Mouse (Mus musculus) brown adipose tissue, adult 24 weeks (tissue): ENCODE data around the gene Nat10. TPM values are rescaled to one million over a fixed set of nuclear protein-coding genes. Genes with fewer than 3 reads are reported as not detected.

Experiments used
- H3K27ac ChIP-seq: fragments of 200-500 bp; replicated peaks from 2 replicates; pipeline ENCODE4 v1.5.1; 2012; ENCODE audit warnings: low read depth, mild to moderate bottlenecking, low read length
- H3K4me1 ChIP-seq: fragments of 200-500 bp; 2 replicates; pipeline ENCODE4 v1.6.1; 2012; ENCODE audit warnings: low read length, mixed read lengths; ENCODE audit not compliant: control insufficient read depth, insufficient read depth, insufficient read length
- H3K4me3 ChIP-seq: fragments of 200-500 bp; 2 replicates; pipeline ENCODE4 v1.5.1; 2012; ENCODE audit warnings: low read depth, mild to moderate bottlenecking, low read length, moderate library complexity; ENCODE audit not compliant: insufficient read depth
- polyA plus RNA-seq: library from polyadenylated mRNA; stranded (reverse); fragments of >200 nt; gene quantifications from 2 replicates; pipeline ENCODE4 v1.2.4, GENCODE M21; 2012; ENCODE audit not compliant: missing spikeins, insufficient read depth, insufficient read length

The Nat10 gene
- polyA plus RNA-seq, 1 experiment = 6.9 TPM

DNA sequence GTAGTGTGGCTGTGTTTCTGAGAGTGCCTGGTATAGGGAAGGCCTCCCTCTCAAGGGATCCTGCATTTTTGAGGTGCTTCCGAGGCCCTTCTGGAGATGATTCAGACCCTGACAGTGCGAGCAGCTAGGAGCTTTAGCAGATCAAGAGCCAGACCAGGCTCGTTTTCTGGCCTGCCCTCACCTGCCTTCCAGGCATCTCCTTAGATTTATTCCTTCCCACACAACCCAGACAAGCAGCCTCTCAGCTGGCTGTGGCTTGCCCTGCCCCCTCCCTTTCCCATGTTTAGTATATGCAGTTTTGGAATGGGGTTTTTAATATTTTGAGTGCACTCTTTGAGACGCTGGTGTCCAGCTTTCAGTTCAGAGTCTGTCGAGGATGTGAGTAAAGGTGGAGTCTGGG, 70.2 kb downstream of the Nat10 start:
- no peak overlapping the region for H3K27ac ChIP-seq
- no peak overlapping the region for H3K4me3 ChIP-seq
- no peaks in the 10 kb centered on the region for H3K4me1 ChIP-seq

DNA sequence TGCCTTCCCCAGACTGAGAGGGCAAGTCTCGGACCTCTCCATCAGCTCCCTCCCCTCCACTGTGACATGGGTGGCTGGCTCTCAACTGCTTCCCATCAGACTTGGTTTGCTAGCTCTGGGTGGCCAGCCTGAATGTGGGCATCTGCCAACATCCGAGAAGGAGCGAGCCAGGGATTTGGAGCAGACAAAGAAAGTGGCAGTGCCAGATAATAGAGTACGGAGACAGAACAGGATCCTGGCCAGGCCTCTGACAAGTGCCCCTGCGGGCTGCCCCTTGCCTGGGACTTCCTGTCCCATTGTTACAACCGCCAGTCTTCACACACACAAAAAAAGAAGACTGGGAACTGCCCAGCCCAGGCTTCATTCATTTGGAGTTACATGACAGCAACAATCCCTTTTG, 70.6 kb downstream of the Nat10 start:
- Histone ChIP-seq H3K4me3 (no peak overlapping the region), H3K27ac (no peak overlapping the region), H3K4me1 (no peaks in the 10 kb centered on the region)

DNA sequence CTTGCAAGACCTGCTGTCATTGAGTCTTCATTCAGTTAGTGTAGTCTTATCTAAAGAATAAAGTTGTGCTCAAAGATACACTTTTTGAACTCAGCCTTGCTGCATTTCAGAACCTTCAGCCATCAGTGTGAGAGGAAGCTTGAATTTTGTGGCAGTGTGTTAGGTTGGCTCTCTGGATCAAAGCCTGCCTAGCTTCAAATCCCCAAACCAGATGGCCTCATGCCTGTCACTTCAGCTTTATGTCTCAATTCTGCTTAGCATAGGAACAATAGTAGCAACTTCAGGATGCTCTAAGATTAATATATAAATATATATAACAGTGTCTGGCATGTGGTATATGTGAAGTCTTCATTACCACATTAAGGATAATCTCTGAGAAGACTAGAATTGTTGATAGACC, 73.2 kb downstream of the Nat10 start:
- Histone ChIP-seq H3K4me1 (peaks cover 3% of the 10 kb centered on the region; the same call in 1 of the 2 replicates), H3K27ac (no peak overlapping the region), H3K4me3 (no peak overlapping the region)

DNA sequence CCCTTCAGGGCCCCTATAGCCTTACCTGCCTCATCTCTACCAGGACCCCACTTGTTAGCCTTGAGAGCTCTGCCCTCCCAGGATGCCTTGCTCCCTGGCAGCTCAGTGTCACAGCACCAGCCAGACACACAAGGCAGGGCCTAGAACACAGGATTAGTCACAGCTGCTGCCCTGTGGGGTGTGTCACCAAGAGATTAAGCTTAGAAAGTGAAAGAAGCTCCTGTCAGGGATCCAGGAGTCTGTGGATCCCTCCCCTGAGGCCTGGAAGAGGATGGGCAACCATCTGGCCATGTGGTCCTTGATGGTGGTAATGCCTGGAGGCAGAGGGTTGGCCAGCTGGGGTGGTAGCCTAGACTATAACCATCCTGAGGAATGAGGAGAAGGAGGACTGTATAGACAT, 73.9 kb downstream of the Nat10 start:
- H3K4me1 ChIP-seq = peaks cover 9% of the 10 kb centered on the region
- H3K27ac ChIP-seq = no peak overlapping the region
- no peak overlapping the region for H3K4me3 ChIP-seq

DNA sequence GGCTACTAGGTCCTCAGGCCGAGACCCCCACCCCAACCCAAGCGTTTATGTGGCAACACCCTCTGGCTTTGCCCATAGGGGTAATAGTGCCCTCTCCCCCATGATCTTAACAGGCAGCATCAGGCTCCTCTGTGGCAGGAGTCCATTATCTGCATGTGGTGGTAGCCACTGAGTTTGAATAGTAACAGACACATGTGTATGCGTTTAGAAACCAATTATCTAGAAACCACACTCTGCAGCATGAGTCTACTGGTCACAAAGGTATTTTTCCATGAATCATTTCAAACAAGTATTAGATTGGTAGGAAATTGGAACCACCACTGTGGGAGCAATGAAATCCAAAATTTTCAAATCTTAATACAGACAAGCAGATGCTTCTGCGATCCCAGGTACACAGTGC, 75.5 kb downstream of the Nat10 start:
- Histone ChIP-seq H3K27ac (no peak overlapping the region), H3K4me1 (peaks cover 9% of the 10 kb centered on the region), H3K4me3 (no peak overlapping the region)

DNA sequence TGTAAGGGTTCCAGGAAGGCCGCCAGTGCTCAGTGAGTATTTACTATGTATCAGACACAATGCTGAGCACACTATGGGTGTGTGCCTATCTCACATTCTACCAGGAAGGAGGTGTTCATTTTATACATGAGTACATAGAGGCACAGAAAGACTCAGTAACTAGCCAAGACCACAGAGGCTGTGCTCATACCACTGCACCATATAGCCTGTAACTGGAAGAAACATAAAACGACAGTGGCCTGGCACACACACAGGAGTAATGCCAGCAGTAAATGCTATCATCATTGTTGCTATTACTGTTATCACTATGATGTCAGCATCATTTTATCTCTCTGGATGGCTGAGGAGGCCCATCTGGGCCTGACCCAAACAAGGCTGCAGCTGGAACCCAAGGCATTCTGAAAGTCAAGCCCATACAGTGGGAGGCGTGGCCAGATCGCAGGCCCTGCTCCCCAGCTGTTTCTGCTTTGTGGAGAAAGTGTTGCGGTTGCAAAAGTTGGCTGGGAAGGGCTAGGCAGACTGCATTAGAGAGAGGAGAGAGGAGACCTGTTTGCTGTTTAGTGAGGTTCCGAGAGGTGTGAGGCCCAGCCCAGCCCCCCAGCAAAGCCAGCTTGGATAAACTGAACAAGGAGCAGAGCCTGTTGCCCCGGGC, 76.0 kb downstream of the Nat10 start:
- no peak overlapping the region for H3K27ac ChIP-seq
- no peak overlapping the region for H3K4me3 ChIP-seq
- peaks cover 9% of the 10 kb centered on the region for H3K4me1 ChIP-seq

DNA sequence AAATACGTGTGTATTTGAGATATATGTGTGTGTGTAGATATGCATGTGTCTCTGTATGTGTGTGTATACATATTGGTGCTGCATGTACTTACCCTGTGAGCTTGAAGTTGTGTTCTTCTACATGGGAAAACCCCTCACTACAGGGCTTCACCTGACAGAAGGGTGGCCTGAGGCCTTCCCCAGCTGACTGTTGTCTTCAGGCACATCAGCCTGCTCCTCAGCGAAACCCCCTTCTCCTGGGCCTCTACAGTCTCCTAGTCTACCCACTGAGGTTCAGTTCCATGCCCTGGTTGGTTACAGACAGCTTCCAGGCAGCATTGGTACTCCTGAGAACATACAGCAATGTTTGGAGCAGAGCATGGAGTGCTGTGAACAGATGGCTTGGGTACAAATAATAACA, 76.6 kb downstream of the Nat10 start:
- Histone ChIP-seq H3K27ac (no peak overlapping the region), H3K4me1 (peaks cover 9% of the 10 kb centered on the region), H3K4me3 (no peak overlapping the region)

DNA sequence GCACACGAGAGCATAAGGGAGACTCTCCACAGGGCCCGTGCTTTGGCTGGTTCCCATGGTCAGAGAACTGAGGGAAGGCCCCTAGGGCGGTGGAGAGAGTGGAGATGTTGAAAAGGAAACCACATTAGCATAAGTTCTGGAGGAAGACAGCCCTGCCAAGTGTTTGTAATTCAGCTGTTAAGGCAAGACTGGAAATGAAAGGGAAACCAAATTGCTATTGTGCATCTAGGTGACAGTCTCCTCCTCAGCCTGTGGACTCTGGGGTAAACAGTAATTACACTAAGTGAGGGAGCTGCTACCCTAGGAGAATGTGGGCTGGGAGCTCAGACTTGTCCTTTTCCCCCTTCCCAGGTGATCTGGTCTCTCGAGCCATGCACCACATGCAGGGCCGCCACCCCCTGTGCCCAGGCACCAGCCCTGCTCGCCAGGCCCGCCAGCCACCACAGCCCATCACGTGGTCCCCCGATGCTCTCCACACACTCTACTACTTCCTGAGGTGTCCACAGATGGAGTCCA, 78.1 kb downstream of the Nat10 start:
- Histone ChIP-seq H3K4me1 (peaks cover 9% of the 10 kb centered on the region), H3K27ac (no peak overlapping the region), H3K4me3 (no peak overlapping the region)

DNA sequence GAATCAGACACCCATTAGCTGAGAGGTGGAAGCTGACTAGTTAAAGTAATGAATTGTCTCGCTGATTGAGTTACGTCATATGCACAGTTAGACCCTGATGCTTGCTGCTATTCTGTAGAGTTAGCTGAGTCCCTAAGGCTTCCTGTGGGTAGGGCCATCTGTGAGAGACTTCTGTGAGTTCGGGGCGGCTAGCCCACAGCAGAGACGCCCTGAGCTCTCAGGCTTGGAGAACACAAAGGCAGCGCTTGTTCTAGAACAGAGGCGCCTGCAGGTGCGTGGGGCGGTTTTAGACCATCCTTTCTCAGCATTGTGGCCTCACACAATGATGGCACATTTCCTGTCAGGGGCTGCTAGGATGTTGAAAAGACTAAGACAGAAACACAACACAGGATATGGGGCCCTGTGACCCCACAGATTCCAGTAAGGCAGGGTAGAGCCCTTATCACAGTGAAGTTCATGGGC, 78.8 kb downstream of the Nat10 start:
- no peak overlapping the region for H3K4me3 ChIP-seq
- H3K4me1 ChIP-seq = peaks cover 9% of the 10 kb centered on the region
- no peak overlapping the region for H3K27ac ChIP-seq

DNA sequence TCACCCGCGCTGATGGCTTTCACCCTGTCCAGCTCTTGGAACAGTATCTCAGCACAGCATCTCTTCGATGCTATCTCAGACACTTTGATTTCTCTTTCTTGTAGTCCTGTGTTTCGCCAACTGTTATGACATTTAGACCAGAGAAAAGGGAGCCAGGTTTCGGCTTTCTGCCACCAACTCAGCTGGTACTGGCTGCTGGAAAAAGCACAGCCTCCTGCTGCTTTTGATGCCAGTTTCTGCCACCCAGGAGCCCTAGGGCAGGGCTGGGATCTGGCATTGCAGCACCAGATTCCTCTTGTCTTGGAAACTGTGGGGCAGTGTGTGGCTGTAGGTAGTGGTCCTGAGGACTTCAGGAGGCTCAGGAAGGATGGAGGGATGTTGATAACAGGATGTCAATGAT, 79.9 kb downstream of the Nat10 start:
- H3K4me3 ChIP-seq = no peak overlapping the region
- no peak overlapping the region for H3K27ac ChIP-seq
- H3K4me1 ChIP-seq = peaks cover 9% of the 10 kb centered on the region

DNA sequence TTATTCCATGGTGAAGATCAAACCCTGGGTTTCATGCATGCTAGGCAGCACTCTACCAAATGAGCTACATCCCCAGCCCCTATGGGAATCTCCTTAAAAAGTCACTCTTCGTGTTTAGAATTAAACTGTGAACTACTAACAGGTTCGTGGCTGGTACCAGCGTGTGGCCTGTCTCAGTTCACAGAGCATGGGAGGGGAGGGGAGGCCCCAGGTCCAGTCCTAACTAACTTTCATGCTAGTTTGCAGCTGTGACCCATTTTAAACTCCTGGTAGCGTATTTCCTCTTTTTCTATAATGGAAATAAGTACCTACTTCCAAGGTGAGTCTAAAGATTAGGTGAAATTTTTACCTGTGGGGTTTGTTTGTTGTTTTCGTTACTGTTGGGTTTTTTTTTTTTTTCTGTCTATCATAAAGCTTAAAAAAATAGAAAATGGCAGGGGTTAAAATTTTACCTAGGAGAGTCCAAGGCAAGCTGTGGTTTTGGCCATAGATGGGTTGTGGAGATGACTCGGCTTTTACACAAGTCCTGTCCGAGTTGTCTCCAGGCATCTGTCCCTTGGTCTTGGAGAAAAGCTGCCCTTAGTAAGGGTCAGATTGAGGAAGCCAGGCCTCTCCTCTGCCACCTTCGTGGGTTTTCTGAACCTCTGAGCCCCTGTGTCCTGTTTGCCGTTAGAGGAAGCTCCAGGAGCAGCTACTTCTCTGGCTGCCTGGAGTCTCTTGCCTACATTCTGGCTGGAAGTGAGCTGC, 80.5 kb downstream of the Nat10 start:
- Histone ChIP-seq H3K4me3 (no peak overlapping the region), H3K27ac (no peak overlapping the region)

DNA sequence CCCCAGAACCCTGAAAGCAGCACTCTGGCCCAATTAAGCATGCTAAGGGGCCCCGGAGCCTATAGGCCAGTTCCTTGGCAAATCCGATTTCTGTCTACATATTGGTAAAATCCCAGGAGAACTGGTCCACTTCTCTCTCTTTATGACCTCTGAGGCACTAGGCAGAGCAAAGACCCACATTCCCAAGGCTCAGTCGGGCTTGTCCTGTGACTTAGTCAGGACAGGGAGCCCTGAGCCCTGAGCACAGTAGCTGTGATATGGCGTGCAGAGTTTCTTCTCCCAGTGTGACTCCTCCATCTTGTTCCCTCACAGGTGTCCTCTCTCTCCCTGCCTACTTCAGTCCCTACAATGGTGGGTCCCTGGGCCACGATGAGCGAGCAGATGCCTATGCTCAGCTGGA, 82.6 kb downstream of the Nat10 start:
- peaks cover 9% of the 10 kb centered on the region for H3K4me1 ChIP-seq
- H3K4me3 ChIP-seq = no peak overlapping the region
- H3K27ac ChIP-seq = no peak overlapping the region

More for the DNA sequence above, 80.5 kb downstream of the Nat10 start:
- H3K4me1 ChIP-seq = peaks cover 9% of the 10 kb centered on the region

DNA sequence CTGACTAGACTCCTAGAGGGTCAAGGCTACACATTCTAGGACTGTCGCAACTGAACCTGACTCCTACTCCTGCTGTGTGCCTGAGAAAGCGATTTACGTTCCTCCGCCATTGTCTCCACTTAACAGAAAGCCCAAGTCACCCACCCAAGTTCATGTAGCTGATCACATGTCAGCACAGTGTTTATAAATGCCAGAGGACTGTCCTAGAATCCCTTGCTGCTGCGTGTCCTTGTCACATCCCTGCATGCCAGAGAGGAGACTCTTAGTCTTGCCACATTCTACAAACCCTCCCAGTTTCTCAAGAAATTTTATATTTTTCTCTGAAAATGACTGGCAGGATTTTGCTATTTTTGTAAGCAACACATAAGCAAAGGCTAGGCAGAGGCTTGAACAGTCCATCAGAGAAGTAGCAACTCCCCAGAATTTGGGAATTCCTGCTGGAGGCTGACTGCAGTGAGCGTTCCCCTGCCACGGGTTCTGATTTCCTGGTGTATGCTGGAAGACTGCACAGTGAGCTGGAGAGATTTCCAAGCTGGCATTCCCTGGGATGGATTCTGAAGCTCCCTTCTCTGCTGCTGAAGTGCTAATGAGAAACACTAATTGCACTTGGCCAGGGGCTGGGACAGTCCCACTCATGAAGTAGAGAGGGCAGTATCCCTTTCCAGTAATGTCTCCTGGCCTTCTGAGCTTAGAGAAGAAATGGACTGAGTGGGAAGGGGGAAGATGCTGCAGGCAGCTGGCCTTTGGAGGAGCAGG, 83.3 kb downstream of the Nat10 start:
- peaks cover 5% of the 10 kb centered on the region for H3K4me1 ChIP-seq
- no peak overlapping the region for H3K4me3 ChIP-seq
- no peak overlapping the region for H3K27ac ChIP-seq

DNA sequence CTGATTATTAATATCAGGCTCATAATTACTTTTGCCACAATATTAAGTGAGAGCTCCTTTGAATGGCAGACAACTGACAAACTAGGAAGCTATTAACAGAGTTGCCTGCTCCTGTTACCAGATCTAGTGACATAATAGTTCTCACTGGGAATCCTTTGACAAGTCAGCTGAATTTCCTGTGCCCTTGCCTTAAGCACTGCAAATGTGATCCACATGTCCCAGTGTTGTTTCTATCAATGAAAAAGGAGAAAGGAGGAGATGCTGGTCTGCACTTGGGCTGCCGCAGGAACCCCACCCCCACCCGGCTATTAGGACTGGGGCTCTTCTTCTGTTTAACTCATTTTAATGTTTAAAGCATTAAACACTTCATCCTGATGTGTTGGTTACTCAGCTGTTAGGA, 84.3 kb downstream of the Nat10 start:
- Histone ChIP-seq H3K4me1 (peaks cover 1% of the 10 kb centered on the region; the same call in 1 of the 2 replicates), H3K27ac (no peak overlapping the region), H3K4me3 (no peak overlapping the region)

DNA sequence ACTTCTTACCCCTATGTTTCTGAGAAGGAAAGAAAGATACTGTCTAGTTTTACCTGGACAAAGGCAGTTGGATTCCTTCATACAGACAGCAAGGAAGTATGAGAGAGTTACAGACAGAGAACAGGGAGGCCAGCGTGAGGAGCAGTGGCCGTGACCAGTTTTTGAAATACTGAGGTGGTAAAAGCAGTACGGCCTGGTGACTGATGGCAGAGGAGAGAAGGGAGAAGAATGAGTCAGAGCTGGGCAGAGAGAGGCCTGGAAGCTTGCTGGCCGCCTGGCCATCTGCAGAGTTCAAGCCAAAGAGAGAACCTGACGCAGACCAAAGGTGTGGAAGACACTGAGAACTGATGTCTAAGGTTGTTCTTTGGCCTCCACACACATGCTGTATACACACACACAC, 85.7 kb downstream of the Nat10 start:
- H3K4me1 ChIP-seq = peaks cover 4% of the 10 kb centered on the region
- no peak overlapping the region for H3K4me3 ChIP-seq
- H3K27ac ChIP-seq = no peak overlapping the region
